Mouse (Mus musculus) kidney, postnatal 0 days (tissue): Measurements from ENCODE around the gene Nr3c2. TPM values are rescaled to one million over a fixed set of nuclear protein-coding genes. Genes with fewer than 3 reads are reported as not detected.

Experiments
- ATAC-seq: fragments of 200-750 bp; cut with Nextera tagmentation; replicated peaks from 2 replicates; pipeline ENCODE4 v1.8.0; 2017; ENCODE audit warnings: low read depth, moderate number of reproducible peaks, moderate TSS enrichment, moderate library complexity; ENCODE audit not compliant: low FRiP score
- DNase-seq: peaks from one replicate; pipeline ENCODE4 v3.0.0-alpha.2; 2016; ENCODE audit warnings: low spot score
- H3K27ac ChIP-seq: fragments of 300-500 bp; sonication (generic); 2 replicates; pipeline ENCODE4 v1.5.1; 2014; ENCODE audit warnings: mild to moderate bottlenecking
- H3K27me3 ChIP-seq: fragments of 300-500 bp; sonication (generic); 2 replicates; pipeline ENCODE4 v1.6.1; 2014; ENCODE audit warnings: low read length, mixed read lengths; ENCODE audit not compliant: insufficient read depth
- H3K36me3 ChIP-seq: fragments of 300-500 bp; sonication (generic); 2 replicates; pipeline ENCODE4 v1.6.1; 2014; ENCODE audit warnings: low read length, mixed read lengths; ENCODE audit not compliant: insufficient read depth
- H3K4me1 ChIP-seq: fragments of 300-500 bp; sonication (generic); replicated peaks from 2 replicates; pipeline ENCODE4 v1.6.1; 2014; ENCODE audit warnings: antibody characterized with exemption, low read length, mixed read lengths; ENCODE audit not compliant: insufficient read depth
- H3K4me2 ChIP-seq: fragments of 300-500 bp; sonication (generic); 2 replicates; pipeline ENCODE4 v1.6.1; 2014; ENCODE audit warnings: mild to moderate bottlenecking, low read length, moderate library complexity, mixed read lengths
- H3K4me3 ChIP-seq: fragments of 300-500 bp; sonication (generic); replicated peaks from 2 replicates; pipeline ENCODE4 v1.5.1; 2014; ENCODE audit warnings: low read depth, low read length
- H3K9ac ChIP-seq: fragments of 300-500 bp; sonication (generic); 2 replicates; pipeline ENCODE4 v1.6.1; 2014; ENCODE audit warnings: low read depth, low read length
- H3K9me3 ChIP-seq: fragments of 300-500 bp; sonication (generic); replicated peaks from 2 replicates; pipeline ENCODE4 v1.6.1; 2016; ENCODE audit warnings: low read length, inconsistent platforms, mixed read lengths
- CTCF ChIP-seq: IDR thresholded peaks from 2 replicates; pipeline ENCODE4 v1.5.1; 2016; ENCODE audit warnings: antibody characterized with exemption, low read depth, mild to moderate bottlenecking, moderate library complexity
- WGBS: fragments of 180-500 bp; shearing (Covaris S2); extraction: QIAGEN DNeasy Blood & Tissue Kit; methylation state at CpG from one replicate; pipeline ENCODE4 v1.1.7; 2014; 5-methylcytosine and 5-hydroxymethylcytosine counted together
- polyA plus RNA-seq: library from polyadenylated mRNA; unstranded; fragments of >200 nt; fragmentation: Nextera tagmentation; extraction: Ambion mirVana; gene quantifications from 2 replicates; pipeline ENCODE4 v1.2.1, GENCODE M21; 2015

The Nr3c2 gene
- polyA plus RNA-seq, 1 experiment from 2014 or later: 8.3 TPM

GRCm38 (mm10) chr8:77232411-77232810 is 333.2 kb downstream of the Nr3c2 start:
- DNase-seq (no peak), ATAC-seq (no peak)
- no peak for TF ChIP-seq CTCF
- WGBS: 87% methylated on average over 3 of the region's 3 CpGs
- Histone ChIP-seq H3K4me2 (no peak overlapping the region), H3K36me3 (no peaks in the 10 kb centered on the region), H3K9me3 (no peaks in the 10 kb centered on the region), H3K4me1 (no peaks in the 10 kb centered on the region), H3K9ac (no peak overlapping the region), H3K27me3 (no peaks in the 10 kb centered on the region), H3K4me3 (no peak overlapping the region), H3K27ac (no peak overlapping the region)

- WGBS: 85% methylated on average over 1 of the region's 1 CpGs
Measured at GRCm38 (mm10) chr8:77236701-77237100, 337.5 kb downstream of the Nr3c2 start.

GRCm38 (mm10) chr8:77239462-77239861 is 340.2 kb downstream of the Nr3c2 start:
- peak; percentile 45; the same call in 1 of the 2 replicates for TF ChIP-seq CTCF
- Histone ChIP-seq H3K9me3 (no peaks in the 10 kb centered on the region), H3K9ac (no peak overlapping the region), H3K27ac (no peak overlapping the region), H3K4me2 (no peak overlapping the region), H3K36me3 (no peaks in the 10 kb centered on the region), H3K4me1 (no peaks in the 10 kb centered on the region), H3K27me3 (no peaks in the 10 kb centered on the region), H3K4me3 (no peak overlapping the region)
- DNase-seq: peak; percentile 40
- ATAC-seq: no peak

More at GRCm38 (mm10) chr8:77236701-77237100, 337.5 kb downstream of the Nr3c2 start:
- Histone ChIP-seq H3K4me1 (no peaks in the 10 kb centered on the region), H3K9ac (no peak overlapping the region), H3K36me3 (no peaks in the 10 kb centered on the region), H3K27ac (no peak overlapping the region), H3K4me2 (no peak overlapping the region), H3K27me3 (no peaks in the 10 kb centered on the region), H3K4me3 (no peak overlapping the region), H3K9me3 (no peaks in the 10 kb centered on the region)
- ATAC-seq (no peak), DNase-seq (no peak)
- no peak for TF ChIP-seq CTCF

DNA sequence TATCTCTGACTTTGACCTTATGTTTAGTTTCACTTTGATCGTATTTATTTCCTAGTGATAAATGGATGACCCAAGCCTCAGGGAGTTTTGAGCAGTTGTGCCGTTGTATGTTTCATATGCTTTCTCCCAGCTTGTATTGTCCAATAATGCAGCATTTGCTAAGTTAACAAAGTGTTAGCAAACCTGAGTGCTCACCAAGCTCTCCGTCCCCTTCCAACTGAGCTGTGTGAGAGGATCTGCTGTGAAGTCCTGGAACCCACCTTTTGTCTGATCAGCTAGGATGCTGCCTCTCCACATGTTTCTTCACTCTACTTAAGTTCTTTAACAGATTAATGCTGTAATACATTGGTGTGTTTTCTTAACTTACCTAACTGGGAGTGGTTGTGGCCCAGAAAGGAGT is 342.1 kb downstream of the Nr3c2 start:
- Histone ChIP-seq H3K9ac (no peak overlapping the region), H3K9me3 (no peaks in the 10 kb centered on the region), H3K4me1 (no peaks in the 10 kb centered on the region), H3K27me3 (no peaks in the 10 kb centered on the region), H3K4me2 (no peak overlapping the region), H3K4me3 (no peak overlapping the region), H3K27ac (no peak overlapping the region), H3K36me3 (no peaks in the 10 kb centered on the region)
- TF ChIP-seq CTCF: no peak
- WGBS: 71% methylated on average over 3 of the region's 3 CpGs
- DNase-seq (no peak), ATAC-seq (no peak)

DNA sequence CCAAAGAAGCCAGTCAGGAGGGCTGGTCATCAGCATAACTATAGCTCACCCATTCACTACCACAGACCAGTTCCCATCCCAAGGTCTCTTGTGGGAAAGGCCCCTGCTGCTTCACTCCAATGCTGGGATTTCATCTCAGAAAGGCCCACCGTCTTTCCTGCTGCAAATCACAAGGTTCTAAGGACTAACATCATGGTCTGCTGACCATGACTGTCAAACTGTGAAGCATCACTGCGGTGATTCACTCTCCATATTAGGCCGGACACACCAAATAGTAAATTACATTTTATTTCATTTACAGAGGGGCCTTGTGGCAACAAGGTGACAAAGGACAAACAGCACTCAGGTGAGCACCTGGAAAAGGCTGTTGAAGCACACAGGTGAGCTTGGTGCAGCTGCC is 350.9 kb downstream of the Nr3c2 start:
- H3K27ac ChIP-seq: no peak overlapping the region
- H3K9me3 ChIP-seq: no peaks in the 10 kb centered on the region
- DNase-seq (no peak), ATAC-seq (no peak)
- H3K4me2 ChIP-seq: no peak overlapping the region
- peaks cover 28% of the 10 kb centered on the region; the same call in 1 of the 2 replicates for H3K36me3 ChIP-seq
- 61% methylated on average over 3 of the region's 3 CpGs for WGBS
- H3K9ac ChIP-seq: no peak overlapping the region
- no peaks in the 10 kb centered on the region for H3K27me3 ChIP-seq
- no peak for TF ChIP-seq CTCF
- no peak overlapping the region for H3K4me3 ChIP-seq
- H3K4me1 ChIP-seq: no peaks in the 10 kb centered on the region

DNA sequence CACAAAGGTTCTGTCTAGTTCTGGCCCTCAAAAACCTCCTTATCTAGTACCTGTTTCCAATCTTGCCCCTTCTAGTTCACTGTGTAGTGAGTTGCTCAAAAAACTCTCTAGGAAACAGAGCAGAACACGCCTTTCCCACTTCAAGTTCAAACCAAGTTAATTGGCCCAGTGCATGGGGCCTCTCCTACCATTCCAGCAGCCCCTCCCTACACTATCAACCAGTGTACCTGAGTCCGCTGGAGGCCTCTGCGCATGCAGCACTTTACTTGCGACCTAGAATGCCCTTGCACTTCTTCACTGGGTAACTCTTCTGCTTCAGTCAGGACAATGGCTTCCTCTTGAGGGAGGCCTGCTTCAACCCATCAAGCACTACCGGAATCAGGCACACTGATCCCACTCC is 351.9 kb downstream of the Nr3c2 start:
- H3K4me2 ChIP-seq: no peak overlapping the region
- no peak overlapping the region for H3K27ac ChIP-seq
- H3K36me3 ChIP-seq: peaks cover 32% of the 10 kb centered on the region; the same call in 1 of the 2 replicates
- TF ChIP-seq CTCF: no peak
- no peaks in the 10 kb centered on the region for H3K9me3 ChIP-seq
- DNase-seq (no peak), ATAC-seq (no peak)
- H3K4me1 ChIP-seq: no peaks in the 10 kb centered on the region
- no peaks in the 10 kb centered on the region for H3K27me3 ChIP-seq
- H3K4me3 ChIP-seq: no peak overlapping the region
- no peak overlapping the region for H3K9ac ChIP-seq
- 90% methylated on average over 5 of the region's 5 CpGs for WGBS

GRCm38 (mm10) chr8:77254466-77254865 is 355.2 kb downstream of the Nr3c2 start:
- no peaks in the 10 kb centered on the region for H3K27me3 ChIP-seq
- no peak for DNase-seq
- 52% methylated on average over 5 of the region's 5 CpGs for WGBS
- no peak for ATAC-seq
- no peak overlapping the region for H3K4me3 ChIP-seq
- H3K27ac ChIP-seq: no peak overlapping the region
- no peak for TF ChIP-seq CTCF
- H3K4me2 ChIP-seq: no peak overlapping the region
- H3K9ac ChIP-seq: no peak overlapping the region
- no peaks in the 10 kb centered on the region for H3K9me3 ChIP-seq
- H3K36me3 ChIP-seq: peaks cover 45% of the 10 kb centered on the region
- H3K4me1 ChIP-seq: no peaks in the 10 kb centered on the region
